Mouse (Mus musculus) myocyte (in vitro differentiated cells): ENCODE results near the gene Plcz1. TPM values are rescaled to one million over a fixed set of nuclear protein-coding genes. Genes with fewer than 3 reads are reported as not detected.

Experiments used
- H3K27me3 ChIP-seq: one replicate; pipeline ENCODE4 v1.6.1; 2011; ENCODE audit not compliant: control insufficient read depth, insufficient read depth, insufficient read length
- H3K36me3 ChIP-seq: one replicate; pipeline ENCODE4 v1.6.1; 2011; ENCODE audit not compliant: control insufficient read depth, insufficient read depth
- H3K4me2 ChIP-seq: one replicate; pipeline ENCODE4 v1.6.1; 2011; ENCODE audit warnings: low read depth, control low read depth
- H3K4me3 ChIP-seq: one replicate; pipeline ENCODE4 v1.5.1; 2011; ENCODE audit warnings: mild to moderate bottlenecking, control low read depth, moderate library complexity
- H3K79me2 ChIP-seq: one replicate; pipeline ENCODE4 v1.6.1; 2011; ENCODE audit not compliant: control insufficient read depth, insufficient read depth
- H3ac ChIP-seq: one replicate; pipeline ENCODE4 v1.6.1; 2011; ENCODE audit not compliant: control insufficient read depth, insufficient read length
- CEBPB ChIP-seq: IDR thresholded peaks from 2 replicates; pipeline ENCODE4 v1.6.1; 2011; ENCODE audit warnings: mild to moderate bottlenecking, moderate library complexity; ENCODE audit not compliant: poor library complexity, insufficient read depth, severe bottlenecking
- E2F4 ChIP-seq: IDR thresholded peaks from one replicate; pipeline ENCODE4 v1.6.1; 2011; ENCODE audit warnings: mild to moderate bottlenecking, control low read depth, moderate library complexity; ENCODE audit not compliant: insufficient read depth
- MAX ChIP-seq: IDR thresholded peaks from one replicate; pipeline ENCODE4 v1.6.1; 2011; ENCODE audit warnings: low read depth, mild to moderate bottlenecking, control low read depth
- MYOD1 ChIP-seq, 3 experiments: IDR thresholded peaks; one replicate each; pipeline ENCODE4 v1.6.1; 2011; ENCODE audit warnings: control low read depth in 2 of 3, low read depth in 2 of 3, mild to moderate bottlenecking in 2 of 3, moderate library complexity in 1 of 3; ENCODE audit not compliant: insufficient read length in 2 of 3, control insufficient read depth in 1 of 3
- MYOG ChIP-seq, 3 experiments: IDR thresholded peaks; one replicate each; pipeline ENCODE4 v1.6.1; 2011; ENCODE audit warnings: control low read depth in 2 of 3, low read depth in 2 of 3, mild to moderate bottlenecking in 2 of 3; ENCODE audit not compliant: insufficient read length in 2 of 3, control insufficient read depth in 1 of 3, insufficient read depth in 1 of 3
- POLR2A ChIP-seq: IDR thresholded peaks from one replicate; pipeline ENCODE4 v1.6.1; 2011; ENCODE audit warnings: low read depth, mild to moderate bottlenecking, control low read depth, moderate library complexity; ENCODE audit not compliant: insufficient read length
- POLR2AphosphoS2 ChIP-seq: IDR thresholded peaks from one replicate; pipeline ENCODE4 v1.6.1; 2011; ENCODE audit warnings: low read depth, control low read depth; ENCODE audit not compliant: insufficient read length
- REST ChIP-seq: IDR thresholded peaks from one replicate; pipeline ENCODE4 v1.6.1; 2011; ENCODE audit warnings: mild to moderate bottlenecking, control low read depth, moderate library complexity; ENCODE audit not compliant: insufficient read depth, insufficient read length
- SRF ChIP-seq: IDR thresholded peaks from one replicate; pipeline ENCODE4 v1.6.1; 2011; ENCODE audit warnings: low read depth; ENCODE audit not compliant: control insufficient read depth, insufficient read length
- TCF12 ChIP-seq: IDR thresholded peaks from one replicate; pipeline ENCODE4 v1.6.1; 2011; ENCODE audit warnings: mild to moderate bottlenecking, control low read depth; ENCODE audit not compliant: poor library complexity, insufficient read depth, severe bottlenecking
- TCF3 ChIP-seq: IDR thresholded peaks from one replicate; pipeline ENCODE4 v1.6.1; 2011; ENCODE audit warnings: low read depth, control low read depth; ENCODE audit not compliant: insufficient read length
- USF1 ChIP-seq: IDR thresholded peaks from one replicate; pipeline ENCODE4 v1.6.1; 2011; ENCODE audit warnings: low read depth, mild to moderate bottlenecking, control low read depth, moderate library complexity
- polyA plus RNA-seq: library from polyadenylated mRNA; unstranded; fragments of >200 nt; fragmentation: generic; extraction: Trizol; gene quantifications from one replicate; pipeline ENCODE4 v1.2.1, GENCODE M21; 2012; ENCODE audit warnings: missing spikeins

Plcz1 gene
- polyA plus RNA-seq, 1 experiment = not detected

GRCm38 (mm10) chr6:139974668-139975067, 66.6 kb downstream of the Plcz1 start:
- no peak overlapping the region for H3K4me3 ChIP-seq
- TF ChIP-seq TCF3 (no peak), MYOG (IDR thresholded peaks at IDR 0.05; ENCODE audit: control insufficient read depth in 1 of 3, insufficient read depth in 1 of 3, insufficient read length in 2 of 3, low read depth in 2 of 3) (no peak), E2F4 (no peak), MAX (no peak), POLR2AphosphoS2 (no peak), CEBPB (no peak), SRF (no peak), USF1 (no peak), MYOD1 (IDR thresholded peaks at IDR 0.05; ENCODE audit: control insufficient read depth in 1 of 3, insufficient read length in 2 of 3, low read depth in 2 of 3) (no peak), TCF12 (no peak), POLR2A (no peak), REST (no peak)
- H3K27me3 ChIP-seq = no peaks in the 10 kb centered on the region
- H3K4me2 ChIP-seq = no peak overlapping the region
- no peak overlapping the region for H3ac ChIP-seq
- no peaks in the 10 kb centered on the region for H3K79me2 ChIP-seq
- no peaks in the 10 kb centered on the region for H3K36me3 ChIP-seq

DNA sequence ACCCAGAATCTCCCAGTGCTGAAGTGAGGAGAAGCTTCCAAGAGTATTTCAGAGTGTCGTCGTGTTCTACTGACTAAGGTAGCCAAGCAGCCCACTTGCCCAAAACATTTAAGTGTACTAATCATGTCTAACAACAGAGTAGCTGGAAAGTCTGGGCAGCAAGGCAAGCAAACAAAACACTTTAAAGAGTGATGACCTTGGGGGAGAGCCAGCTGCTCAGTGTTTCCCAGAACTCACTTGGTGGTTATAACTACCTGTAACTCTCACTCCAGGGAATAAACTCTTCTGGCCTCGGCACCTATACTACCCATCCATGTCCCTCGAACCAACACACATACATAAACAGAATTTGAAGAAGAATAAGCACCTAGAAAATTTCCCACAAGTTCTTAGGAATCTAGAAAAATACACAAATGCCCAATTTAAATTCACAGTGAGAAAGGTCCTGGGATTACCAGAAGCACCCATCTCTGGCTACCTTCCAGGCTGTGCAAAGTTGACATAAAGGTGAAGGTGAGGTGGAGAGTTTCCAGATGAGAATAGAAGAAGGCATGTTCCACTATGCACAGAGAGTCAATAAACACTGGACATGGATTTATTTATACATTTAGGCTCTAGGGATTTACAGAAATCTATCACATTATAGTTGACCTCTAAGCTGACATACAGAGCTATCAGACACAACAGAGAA, 69.5 kb downstream of the Plcz1 start:
- Histone ChIP-seq H3K79me2 (no peaks in the 10 kb centered on the region), H3K4me2 (no peak overlapping the region), H3K4me3 (no peak overlapping the region), H3ac (no peak overlapping the region), H3K36me3 (no peaks in the 10 kb centered on the region), H3K27me3 (no peaks in the 10 kb centered on the region)
- no peak for TF ChIP-seq POLR2A
- TF ChIP-seq MAX = no peak
- TF ChIP-seq SRF = no peak
- TF ChIP-seq USF1 = no peak
- no peak for TF ChIP-seq MYOD1 (IDR thresholded peaks at IDR 0.05; ENCODE audit: control insufficient read depth in 1 of 3, insufficient read length in 2 of 3, low read depth in 2 of 3)
- TF ChIP-seq MYOG (IDR thresholded peaks at IDR 0.05; ENCODE audit: control insufficient read depth in 1 of 3, insufficient read depth in 1 of 3, insufficient read length in 2 of 3, low read depth in 2 of 3) = no peak
- TF ChIP-seq TCF3 = no peak
- TF ChIP-seq REST = no peak
- TF ChIP-seq POLR2AphosphoS2 = no peak
- no peak for TF ChIP-seq E2F4
- no peak for TF ChIP-seq CEBPB
- TF ChIP-seq TCF12 = no peak

- H3K27me3 ChIP-seq = no peaks in the 10 kb centered on the region
Measured at GRCm38 (mm10) chr6:139966684-139967083, 74.6 kb downstream of the Plcz1 start.

GRCm38 (mm10) chr6:139964895-139965294, 76.4 kb downstream of the Plcz1 start:
- no peak for TF ChIP-seq POLR2A
- no peak for TF ChIP-seq MYOG (IDR thresholded peaks at IDR 0.05; ENCODE audit: control insufficient read depth in 1 of 3, insufficient read depth in 1 of 3, insufficient read length in 2 of 3, low read depth in 2 of 3)
- no peak for TF ChIP-seq POLR2AphosphoS2
- TF ChIP-seq USF1 = no peak
- TF ChIP-seq CEBPB = no peak
- no peak for TF ChIP-seq TCF3
- no peak for TF ChIP-seq MAX
- no peak for TF ChIP-seq E2F4
- no peak for TF ChIP-seq TCF12
- no peak for TF ChIP-seq MYOD1 (IDR thresholded peaks at IDR 0.05; ENCODE audit: control insufficient read depth in 1 of 3, insufficient read length in 2 of 3, low read depth in 2 of 3)
- TF ChIP-seq SRF = no peak
- TF ChIP-seq REST = no peak
- H3ac ChIP-seq = no peak overlapping the region
- H3K36me3 ChIP-seq = no peaks in the 10 kb centered on the region
- H3K4me3 ChIP-seq = no peak overlapping the region
- no peaks in the 10 kb centered on the region for H3K27me3 ChIP-seq
- H3K79me2 ChIP-seq = no peaks in the 10 kb centered on the region
- no peak overlapping the region for H3K4me2 ChIP-seq

More at GRCm38 (mm10) chr6:139966684-139967083, 74.6 kb downstream of the Plcz1 start:
- H3K36me3 ChIP-seq = no peaks in the 10 kb centered on the region
- no peak overlapping the region for H3K4me3 ChIP-seq
- no peak overlapping the region for H3ac ChIP-seq
- H3K79me2 ChIP-seq = no peaks in the 10 kb centered on the region
- TF ChIP-seq MYOG (IDR thresholded peaks at IDR 0.05; ENCODE audit: control insufficient read depth in 1 of 3, insufficient read depth in 1 of 3, insufficient read length in 2 of 3, low read depth in 2 of 3) (no peak), MYOD1 (IDR thresholded peaks at IDR 0.05; ENCODE audit: control insufficient read depth in 1 of 3, insufficient read length in 2 of 3, low read depth in 2 of 3) (no peak), POLR2A (no peak), SRF (no peak), TCF12 (no peak), MAX (no peak), POLR2AphosphoS2 (no peak), USF1 (no peak), TCF3 (no peak), CEBPB (no peak), E2F4 (no peak), REST (no peak)
- no peak overlapping the region for H3K4me2 ChIP-seq
